Mouse (Mus musculus): Measurements from ENCODE around the gene Far1. TPM values are rescaled to one million over a fixed set of nuclear protein-coding genes. Genes with fewer than 3 reads are reported as not detected.

Gene Far1
- polyA plus RNA-seq, 2 experiments = 12.0 to 24.9 TPM

DNA sequence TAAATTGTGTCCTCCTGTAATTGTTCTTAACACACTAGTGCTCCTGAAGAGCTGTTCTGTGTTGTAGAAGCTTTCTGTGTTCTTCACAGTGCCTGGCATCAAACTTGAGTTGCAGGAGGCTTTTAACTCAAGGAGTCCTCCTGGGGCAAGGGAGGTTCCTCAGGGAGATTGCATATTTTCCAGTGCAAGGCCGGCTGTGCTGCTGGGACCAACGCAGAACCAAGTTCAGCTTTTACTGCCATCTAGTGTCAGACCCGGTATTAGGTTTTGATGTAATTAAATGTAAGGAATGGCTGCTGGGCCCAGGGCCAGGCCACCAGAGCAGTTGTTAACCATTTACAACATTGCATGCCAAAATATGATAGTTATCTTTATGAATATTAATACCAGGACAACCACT lies 80.7 kb downstream of the Far1 start:
- no peaks in the 10 kb centered on the region for H3K36me3 ChIP-seq (replicated peaks; ENCODE audit: control insufficient read depth, insufficient read depth, low read depth)
- H3K4me1 ChIP-seq (replicated peaks; ENCODE audit: control insufficient read depth in 2 of 2, insufficient read depth in 2 of 2, low read length in 1 of 2) = no peaks in the 10 kb centered on the region
- ATAC-seq (ENCODE audit: insufficient read depth) (no peak), DNase-seq (ENCODE audit: low read depth in 3 of 3, low spot score in 3 of 3) (peak in 2 of 3 experiments; percentile 9 to 19)
- H3K4me2 ChIP-seq (ENCODE audit: low read depth) = no peak overlapping the region
- no peaks in the 10 kb centered on the region for H3K9me3 ChIP-seq (ENCODE audit: control insufficient read depth, low read length)
- H3K27me3 ChIP-seq (ENCODE audit: control insufficient read depth, insufficient read depth, low read length) = no peaks in the 10 kb centered on the region
- no peak overlapping the region for H3K27ac ChIP-seq
- WGBS (ENCODE audit: insufficient replicate concordance) = 3% methylated on average over 3 of the region's 3 CpGs
- no peak overlapping the region for H3K9ac ChIP-seq (replicated peaks)
- TF ChIP-seq CTCF (IDR thresholded peaks at IDR 0.05; ENCODE audit: low read depth) (peak; percentile 65), EP300 (IDR thresholded peaks at IDR 0.05; ENCODE audit: low read depth) (no peak)
- no peak overlapping the region for H3K4me3 ChIP-seq (ENCODE audit: insufficient read depth in 1 of 2, low read depth in 2 of 2, low read length in 2 of 2)

DNA sequence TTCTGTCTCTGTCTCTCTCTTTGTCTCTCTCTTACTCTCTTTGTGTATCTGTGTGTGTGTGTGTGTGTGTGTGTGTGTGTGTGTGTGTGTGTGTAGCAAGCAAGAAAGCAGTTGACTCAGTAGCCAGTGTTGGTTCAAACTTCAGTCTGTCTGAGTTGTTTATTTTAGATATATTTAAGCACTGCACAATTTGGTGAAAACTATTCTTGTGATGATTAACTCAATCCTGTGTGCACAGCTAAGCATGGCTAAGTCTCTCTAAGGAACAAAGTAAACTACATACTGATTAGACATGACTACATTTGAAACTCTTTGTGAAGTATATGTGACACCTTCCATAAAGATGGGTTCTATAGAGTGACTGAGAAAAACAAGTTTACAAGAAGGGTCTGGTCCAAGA lies 83.6 kb downstream of the Far1 start:
- Histone ChIP-seq H3K36me3 (replicated peaks; ENCODE audit: control insufficient read depth, insufficient read depth, low read depth) (no peaks in the 10 kb centered on the region), H3K4me3 (ENCODE audit: insufficient read depth in 1 of 2, low read depth in 2 of 2, low read length in 2 of 2) (no peak overlapping the region), H3K27ac (no peak overlapping the region), H3K27me3 (ENCODE audit: control insufficient read depth, insufficient read depth, low read length) (no peaks in the 10 kb centered on the region), H3K9me3 (ENCODE audit: control insufficient read depth, low read length) (no peaks in the 10 kb centered on the region), H3K4me2 (ENCODE audit: low read depth) (no peak overlapping the region), H3K4me1 (replicated peaks; ENCODE audit: control insufficient read depth in 2 of 2, insufficient read depth in 2 of 2, low read length in 1 of 2) (no peaks in the 10 kb centered on the region), H3K9ac (replicated peaks) (no peak overlapping the region)
- TF ChIP-seq EP300 (IDR thresholded peaks at IDR 0.05; ENCODE audit: low read depth) = no peak
- no peak for TF ChIP-seq CTCF (IDR thresholded peaks at IDR 0.05; ENCODE audit: low read depth)
- ATAC-seq (ENCODE audit: insufficient read depth) (no peak), DNase-seq (ENCODE audit: low read depth in 3 of 3, low spot score in 3 of 3) (no peak)

DNA sequence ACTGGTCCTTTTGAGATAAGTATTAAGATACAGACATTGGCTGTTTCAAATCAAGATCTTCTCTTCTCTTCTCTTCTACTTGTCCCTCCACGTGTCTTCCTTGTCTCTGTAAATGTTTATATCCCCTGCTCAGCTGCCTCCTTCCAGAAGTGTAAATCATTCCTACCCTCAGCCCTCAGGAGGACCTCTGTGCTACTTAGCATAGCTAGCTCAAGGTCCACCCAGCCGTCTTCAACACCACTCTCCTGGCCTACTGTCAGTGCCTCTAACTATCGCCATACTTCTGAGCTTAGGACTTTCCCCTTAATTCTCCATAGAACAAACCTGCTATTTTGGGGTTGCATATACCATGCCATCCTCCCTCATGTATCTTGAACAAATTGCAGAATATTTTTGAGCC lies 88.2 kb downstream of the Far1 start:
- no peak overlapping the region for H3K9ac ChIP-seq (replicated peaks)
- H3K4me2 ChIP-seq (ENCODE audit: low read depth) = no peak overlapping the region
- H3K36me3 ChIP-seq (replicated peaks; ENCODE audit: control insufficient read depth, insufficient read depth, low read depth) = no peaks in the 10 kb centered on the region
- DNase-seq (ENCODE audit: low read depth in 3 of 3, low spot score in 3 of 3) (no peak), ATAC-seq (ENCODE audit: insufficient read depth) (no peak)
- no peaks in the 10 kb centered on the region for H3K9me3 ChIP-seq (ENCODE audit: control insufficient read depth, low read length)
- no peak overlapping the region for H3K27ac ChIP-seq
- no peaks in the 10 kb centered on the region for H3K4me1 ChIP-seq (replicated peaks; ENCODE audit: control insufficient read depth in 2 of 2, insufficient read depth in 2 of 2, low read length in 1 of 2)
- TF ChIP-seq EP300 (IDR thresholded peaks at IDR 0.05; ENCODE audit: low read depth) (no peak), CTCF (IDR thresholded peaks at IDR 0.05; ENCODE audit: low read depth) (no peak)
- H3K27me3 ChIP-seq (ENCODE audit: control insufficient read depth, insufficient read depth, low read length) = no peaks in the 10 kb centered on the region
- no peak overlapping the region for H3K4me3 ChIP-seq (ENCODE audit: insufficient read depth in 1 of 2, low read depth in 2 of 2, low read length in 2 of 2)
- WGBS (ENCODE audit: insufficient replicate concordance) = 63% methylated on average over 3 of the region's 3 CpGs

DNA sequence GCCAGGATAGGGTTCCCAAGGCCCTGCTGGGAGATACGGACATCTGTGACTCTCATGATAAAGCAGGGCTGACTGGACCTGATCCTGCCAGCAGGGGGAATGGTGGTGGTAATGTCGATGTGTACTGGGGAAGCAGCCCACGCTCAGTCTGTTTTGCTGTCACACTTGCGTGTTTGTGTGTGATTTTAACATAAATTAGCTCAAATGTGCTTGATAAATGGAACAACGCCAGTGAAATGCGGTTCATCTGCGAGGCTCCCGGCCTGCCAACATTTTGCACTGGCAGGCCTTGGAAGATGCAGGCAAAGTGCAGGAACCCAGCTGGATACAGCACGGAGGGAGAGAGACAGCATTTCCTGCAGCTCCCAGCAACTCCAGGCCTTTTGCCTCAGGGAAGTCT lies 94.3 kb downstream of the Far1 start:
- WGBS (ENCODE audit: insufficient replicate concordance) = 48% methylated on average over 9 of the region's 9 CpGs
- no peak for ATAC-seq (ENCODE audit: insufficient read depth)
- no peak overlapping the region for H3K4me3 ChIP-seq (ENCODE audit: insufficient read depth in 1 of 2, low read depth in 2 of 2, low read length in 2 of 2)
- no peaks in the 10 kb centered on the region for H3K9me3 ChIP-seq (ENCODE audit: control insufficient read depth, low read length)
- H3K4me1 ChIP-seq (replicated peaks; ENCODE audit: control insufficient read depth in 2 of 2, insufficient read depth in 2 of 2, low read length in 1 of 2) = no peaks in the 10 kb centered on the region
- no peak overlapping the region for H3K4me2 ChIP-seq (ENCODE audit: low read depth)
- H3K27ac ChIP-seq = no peak overlapping the region
- no peak overlapping the region for H3K9ac ChIP-seq (replicated peaks)
- DNase-seq (ENCODE audit: low read depth in 3 of 3, low spot score in 3 of 3) = no peak
- no peak for TF ChIP-seq EP300 (IDR thresholded peaks at IDR 0.05; ENCODE audit: low read depth)
- TF ChIP-seq CTCF (IDR thresholded peaks at IDR 0.05; ENCODE audit: low read depth) = no peak
- no peaks in the 10 kb centered on the region for H3K27me3 ChIP-seq (ENCODE audit: control insufficient read depth, insufficient read depth, low read length)
- no peaks in the 10 kb centered on the region for H3K36me3 ChIP-seq (replicated peaks; ENCODE audit: control insufficient read depth, insufficient read depth, low read depth)

DNA sequence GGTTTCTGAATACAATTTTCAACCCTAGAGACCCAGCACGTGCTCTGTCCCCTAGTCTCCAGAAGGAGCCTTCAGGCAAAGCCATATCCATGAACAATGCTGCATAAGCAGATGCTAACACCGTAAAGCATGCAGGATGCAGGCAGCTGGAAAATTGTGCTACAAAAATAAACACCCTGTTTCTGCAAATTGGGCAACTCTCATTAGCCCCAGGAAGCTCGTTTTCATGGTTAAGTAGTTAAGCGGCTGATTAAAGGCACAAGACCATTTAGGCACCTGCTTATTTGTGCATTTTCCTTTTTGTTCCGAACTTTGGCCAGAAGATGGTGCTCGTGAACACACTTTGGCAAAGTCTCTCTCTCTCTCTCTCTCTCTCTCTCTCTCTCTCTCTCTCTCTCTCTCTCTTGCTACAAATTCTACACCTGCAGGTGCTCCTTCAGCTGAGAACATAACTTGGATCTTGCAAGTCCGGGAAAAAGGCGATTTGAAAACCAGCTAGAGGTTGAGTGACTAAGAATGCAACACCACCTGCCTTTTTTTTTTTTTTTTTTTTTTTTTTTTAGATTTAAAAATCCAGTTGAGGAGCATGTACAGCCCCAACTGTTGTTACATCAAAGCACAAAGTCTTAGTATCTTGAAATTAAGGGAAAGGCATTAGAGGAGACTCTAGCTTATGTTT lies 95.5 kb downstream of the Far1 start:
- H3K9me3 ChIP-seq (ENCODE audit: control insufficient read depth, low read length) = no peaks in the 10 kb centered on the region
- no peak overlapping the region for H3K27ac ChIP-seq
- whole genome bisulfite sequencing (ENCODE audit: insufficient replicate concordance) = 22% methylated on average over 8 of the region's 8 CpGs
- no peaks in the 10 kb centered on the region for H3K36me3 ChIP-seq (replicated peaks; ENCODE audit: control insufficient read depth, insufficient read depth, low read depth)
- peak in 2 of 3 experiments; percentile 7 to 26 for DNase-seq (ENCODE audit: low read depth in 3 of 3, low spot score in 3 of 3)
- H3K27me3 ChIP-seq (ENCODE audit: control insufficient read depth, insufficient read depth, low read length) = no peaks in the 10 kb centered on the region
- no peaks in the 10 kb centered on the region for H3K4me1 ChIP-seq (replicated peaks; ENCODE audit: control insufficient read depth in 2 of 2, insufficient read depth in 2 of 2, low read length in 1 of 2)
- peak; percentile 28 for TF ChIP-seq CTCF (IDR thresholded peaks at IDR 0.05; ENCODE audit: low read depth)
- no peak for TF ChIP-seq EP300 (IDR thresholded peaks at IDR 0.05; ENCODE audit: low read depth)
- H3K4me3 ChIP-seq (ENCODE audit: insufficient read depth in 1 of 2, low read depth in 2 of 2, low read length in 2 of 2) = no peak overlapping the region
- no peak for ATAC-seq (ENCODE audit: insufficient read depth)
- no peak overlapping the region for H3K4me2 ChIP-seq (ENCODE audit: low read depth)
- no peak overlapping the region for H3K9ac ChIP-seq (replicated peaks)
